Mouse (Mus musculus) bone marrow macrophage, adult 2 months (primary cell): Measurements from ENCODE around the gene Abat.

ENCODE experiments used
- CTCF ChIP-seq: IDR thresholded peaks from 2 replicates; pipeline ENCODE4 v1.5.1; 2012; ENCODE audit warnings: low read depth, mild to moderate bottlenecking, low read length, moderate library complexity
- POLR2A ChIP-seq: IDR thresholded peaks from 2 replicates; pipeline ENCODE4 v1.6.1; 2012; ENCODE audit warnings: mild to moderate bottlenecking, low read depth, low read length, borderline replicate concordance

GRCm38 (mm10) chr16:8570901-8571615, 57.8 kb downstream of the Abat start:
- no peak for TF ChIP-seq CTCF
- TF ChIP-seq POLR2A = no peak
